Mouse (Mus musculus): ENCODE results near the gene Usp21.

Gene Usp21

DNA sequence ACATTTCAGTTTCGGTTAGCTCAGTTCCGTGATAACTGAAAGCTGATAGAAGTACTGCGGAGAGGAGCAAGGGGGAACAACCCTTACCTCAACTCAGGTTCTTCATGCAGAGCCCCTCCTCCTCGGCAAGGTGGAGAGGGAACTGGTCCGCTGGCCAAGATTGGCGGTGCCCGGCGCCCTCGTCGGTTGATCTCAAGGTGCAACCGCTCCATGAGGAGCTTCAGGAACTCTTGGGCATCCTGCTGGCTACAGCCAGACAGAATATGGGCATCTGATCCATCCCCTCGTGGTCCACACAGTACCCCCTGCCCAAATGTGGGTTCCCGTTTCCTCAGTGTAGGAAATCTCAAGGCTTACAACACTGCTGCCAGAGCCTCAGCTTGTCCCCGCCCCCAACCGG lies 3.3 kb downstream of the Usp21 start:
- DNase-seq (ENCODE audit: low spot score) = no peak

DNA sequence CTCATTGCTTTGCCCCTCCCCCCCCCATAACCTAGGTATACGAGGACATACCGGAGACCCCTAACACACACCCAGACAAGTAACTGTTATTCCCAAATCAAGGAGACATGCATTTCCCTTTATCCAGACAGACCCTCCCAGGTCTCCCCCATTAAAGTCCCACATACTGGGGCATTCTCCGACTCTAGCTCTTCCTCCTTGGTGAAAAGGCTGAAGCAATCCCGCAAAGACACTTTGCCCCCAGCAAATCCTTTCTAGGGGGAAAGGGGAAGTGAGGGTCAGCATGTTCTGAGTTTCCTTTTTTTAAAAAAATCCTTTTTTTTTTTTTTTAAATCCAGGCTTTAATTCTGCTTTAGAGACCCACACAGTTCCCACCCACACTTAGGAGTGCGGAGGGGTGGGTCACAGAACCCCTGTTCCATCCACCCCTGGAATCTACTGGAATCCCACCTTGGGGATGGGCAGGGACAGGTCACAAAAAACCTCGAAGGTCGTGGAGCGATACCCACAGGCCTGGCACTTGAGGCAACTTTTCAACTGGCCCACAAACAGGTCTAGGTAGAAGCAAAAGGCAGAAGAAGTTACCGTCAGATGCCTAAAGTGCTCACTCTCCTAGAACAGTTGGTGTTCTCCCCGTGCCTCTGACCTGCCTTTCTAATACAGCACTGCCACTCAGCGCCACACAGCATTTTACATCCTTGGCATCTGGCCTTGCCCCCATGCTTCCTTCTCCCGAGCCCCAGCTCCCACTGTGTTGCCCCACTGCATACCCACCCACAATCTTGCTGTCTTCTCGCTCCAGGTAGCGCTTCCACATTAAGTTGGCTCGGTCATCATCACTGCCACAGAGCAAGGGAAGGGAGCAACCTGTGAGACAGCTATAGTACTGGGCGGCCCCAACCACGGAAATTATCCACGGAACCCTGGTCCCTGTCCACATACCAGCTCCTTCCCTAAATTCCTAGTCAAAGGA lies 4.3 kb downstream of the Usp21 start:
- DNase-seq (ENCODE audit: low spot score) = no peak

DNA sequence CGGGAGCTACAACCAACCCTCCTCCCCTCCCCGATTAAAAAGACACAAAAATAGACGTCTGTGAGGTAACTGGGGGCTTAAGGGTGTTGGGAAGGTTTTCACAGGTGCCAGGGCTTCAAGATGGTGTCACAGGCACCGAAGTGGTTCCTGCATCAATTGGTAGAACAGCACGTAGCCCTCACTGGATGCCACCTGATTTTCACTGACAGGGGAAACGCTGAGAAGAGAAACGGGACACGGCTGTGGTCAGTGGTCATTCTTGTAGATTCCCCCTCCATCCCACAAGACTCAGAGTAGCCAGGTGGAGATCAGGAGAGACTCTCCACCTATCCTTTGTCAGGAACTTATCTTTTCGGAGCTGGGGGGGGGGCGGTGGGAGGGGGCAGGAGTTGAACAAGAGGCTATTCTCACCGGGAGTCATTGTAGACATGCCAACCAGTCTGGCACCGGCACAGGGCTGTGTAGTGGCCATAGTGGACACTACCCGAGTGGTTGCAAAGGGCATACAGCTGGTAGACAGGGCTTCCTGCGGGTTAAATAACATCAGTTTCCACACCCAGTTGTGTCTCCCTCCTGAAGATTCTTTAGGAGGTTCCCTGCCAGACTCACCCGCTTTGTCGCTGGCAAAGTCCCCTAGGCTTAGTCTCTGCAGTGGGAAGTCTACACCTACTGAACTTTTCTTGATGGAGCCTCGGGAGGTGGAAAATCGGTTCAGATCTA lies 5.5 kb downstream of the Usp21 start:
- no peak for DNase-seq (ENCODE audit: low spot score)

DNA sequence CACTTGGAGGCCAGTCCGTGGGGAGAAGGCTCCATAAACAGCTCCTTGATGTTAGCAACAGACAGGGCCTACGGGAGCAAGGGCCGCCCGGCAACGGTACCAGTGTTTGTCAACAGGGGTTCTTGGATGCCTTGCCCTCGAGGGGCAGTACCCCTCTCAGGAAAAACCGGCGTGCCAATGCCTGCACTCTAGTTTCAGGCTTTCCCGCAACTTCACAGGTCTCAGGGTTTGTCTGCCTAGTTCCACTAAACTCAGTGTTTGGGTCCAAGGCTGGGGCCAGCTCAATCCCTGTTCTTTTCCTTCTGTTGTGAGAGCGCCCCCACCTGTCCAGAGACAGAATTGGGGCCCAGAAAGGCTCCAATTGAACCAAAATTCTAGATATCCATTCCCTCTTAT lies 6.3 kb downstream of the Usp21 start:
- peak; percentile 75 for DNase-seq (ENCODE audit: low spot score)

DNA sequence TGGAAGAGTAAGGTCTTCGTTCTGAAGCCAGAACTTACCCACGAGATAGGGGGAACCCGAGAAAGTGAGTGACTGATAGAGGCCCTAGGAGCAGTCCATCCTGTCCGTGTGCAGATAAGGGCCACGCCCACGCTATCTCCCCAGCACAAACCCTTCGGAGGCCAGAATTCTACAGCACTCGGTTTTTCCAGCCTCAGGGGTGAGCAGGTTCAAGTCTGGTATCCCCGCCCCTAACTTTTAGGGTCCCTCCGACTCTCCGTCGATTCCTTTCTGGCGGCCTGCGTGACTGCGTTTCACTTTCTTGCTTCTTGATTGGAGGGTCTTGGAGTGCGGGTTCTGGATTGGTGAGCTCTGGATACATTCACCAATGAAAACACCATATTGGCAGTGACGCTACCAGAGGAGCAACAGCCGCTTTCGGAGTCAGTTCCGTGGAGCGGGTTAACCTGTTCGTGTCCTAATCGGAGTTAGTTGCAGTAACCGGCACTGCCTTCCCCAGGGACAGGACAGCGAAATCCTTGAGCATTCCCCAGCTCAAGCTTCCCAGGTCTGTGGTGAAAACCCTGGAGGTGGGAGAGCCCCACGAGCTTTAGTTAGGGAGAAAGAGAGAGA lies 6.8 kb downstream of the Usp21 start, which contains the start of gene Ppox:
Gene Ppox, minus strand, starts transcription at position 271 of the 612 bp plus-strand sequence.
- DNase-seq (ENCODE audit: low spot score) = peak; percentile 78

DNA sequence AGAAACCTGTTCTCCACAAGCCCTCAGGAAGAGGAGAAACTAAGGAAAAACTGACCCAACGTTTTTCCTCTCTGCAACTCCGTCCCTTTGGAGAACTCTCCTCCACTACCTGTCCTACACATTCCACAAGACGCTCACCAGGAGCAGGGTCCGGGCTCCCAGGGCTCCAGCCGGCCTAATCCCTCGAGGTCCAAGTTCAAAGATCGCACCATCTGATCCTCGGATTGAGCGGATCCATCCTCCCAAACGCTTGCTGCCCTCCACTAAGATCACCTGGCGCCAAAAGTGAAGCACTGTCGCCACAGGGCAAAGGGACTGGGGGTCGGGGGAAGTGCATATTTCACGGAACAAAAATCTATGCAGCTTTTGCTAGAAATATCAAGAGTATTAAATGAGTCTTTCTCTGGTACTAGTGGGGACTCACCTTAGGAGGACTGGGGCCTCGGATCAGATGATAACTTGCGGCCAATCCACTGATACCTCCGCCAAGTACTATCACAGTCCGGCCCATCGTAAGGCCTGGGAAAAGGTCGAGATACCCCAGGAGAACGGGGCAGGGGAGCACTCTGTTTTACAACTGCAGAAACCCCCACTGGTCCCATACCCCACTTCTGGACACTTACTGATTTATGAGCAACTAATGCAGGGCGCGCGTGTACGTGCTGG lies 7.4 kb downstream of the Usp21 start:
- DNase-seq (ENCODE audit: low spot score) = no peak

DNA sequence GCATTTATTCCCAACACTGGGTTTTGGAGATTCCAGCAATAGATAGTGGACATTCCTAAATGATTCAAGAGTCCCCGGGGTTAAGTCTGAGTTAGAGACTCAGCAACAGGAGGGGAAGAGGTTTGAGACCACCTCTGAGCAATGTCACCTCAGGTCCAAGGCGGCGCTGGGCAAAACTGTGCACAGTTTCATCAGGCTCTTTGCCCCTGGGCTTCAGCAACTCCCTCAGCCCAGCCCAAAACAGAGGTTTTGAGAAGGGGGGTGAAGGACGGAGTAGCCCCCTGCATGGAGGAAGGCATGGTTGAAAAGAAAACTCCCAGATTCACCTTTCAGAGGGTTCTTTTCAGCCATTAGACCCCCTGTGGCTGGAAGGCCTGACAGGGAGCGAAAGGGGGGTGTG lies 8.1 kb downstream of the Usp21 start:
- no peak for DNase-seq (ENCODE audit: low spot score)

DNA sequence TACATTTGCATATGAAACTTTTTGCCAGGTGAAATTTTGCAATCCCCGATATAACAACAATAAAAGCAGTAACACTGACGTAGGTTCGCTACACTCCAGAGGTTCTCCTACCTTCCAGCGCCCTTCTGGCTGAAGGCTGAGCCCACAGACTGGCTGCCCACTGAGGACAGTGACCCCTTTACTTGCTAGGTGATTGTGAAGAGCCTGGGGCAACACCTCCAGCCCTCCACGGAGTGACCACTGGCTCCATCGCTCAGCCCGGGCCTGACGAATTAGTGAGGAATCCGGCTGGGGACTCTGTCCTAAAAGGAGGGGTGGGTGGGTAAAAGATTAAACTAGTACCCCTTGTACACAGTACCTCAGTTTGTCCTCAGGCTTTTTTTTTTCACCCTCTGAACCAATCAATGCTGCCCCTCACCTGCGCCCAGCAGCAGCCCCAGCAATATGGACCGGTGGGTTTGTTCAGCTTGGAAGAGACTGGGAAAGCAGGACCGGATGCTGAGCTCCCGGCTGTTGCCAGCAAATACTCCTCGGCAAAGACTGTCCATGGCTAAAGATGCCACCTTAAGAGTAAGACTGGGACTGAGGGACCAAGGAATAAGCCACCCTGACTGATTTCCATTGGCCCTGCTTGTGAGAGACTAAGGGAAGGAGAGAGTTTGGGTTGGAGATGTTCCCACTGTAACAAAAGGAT lies 8.6 kb downstream of the Usp21 start:
- DNase-seq (ENCODE audit: low spot score) = no peak

DNA sequence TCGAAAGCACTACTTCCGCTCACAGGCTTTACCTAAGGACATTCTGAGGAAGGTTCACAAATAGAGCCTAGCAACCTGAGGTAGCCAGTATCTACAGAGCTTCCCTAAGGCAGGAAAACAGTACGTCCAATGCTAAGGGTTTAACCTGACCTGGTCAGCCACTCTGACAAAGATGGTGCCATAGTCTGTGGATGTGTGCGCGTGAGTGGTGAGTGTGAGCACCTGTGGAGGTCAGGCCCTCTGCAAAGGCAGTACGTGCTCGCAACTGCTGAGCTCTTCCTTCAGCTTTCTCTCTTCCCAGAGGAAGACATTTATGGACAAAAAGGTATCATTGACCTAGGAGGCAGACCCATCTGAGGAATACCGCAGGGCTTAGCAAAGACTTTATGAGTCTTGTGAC lies 9.4 kb downstream of the Usp21 start:
- DNase-seq (ENCODE audit: low spot score) = no peak

DNA sequence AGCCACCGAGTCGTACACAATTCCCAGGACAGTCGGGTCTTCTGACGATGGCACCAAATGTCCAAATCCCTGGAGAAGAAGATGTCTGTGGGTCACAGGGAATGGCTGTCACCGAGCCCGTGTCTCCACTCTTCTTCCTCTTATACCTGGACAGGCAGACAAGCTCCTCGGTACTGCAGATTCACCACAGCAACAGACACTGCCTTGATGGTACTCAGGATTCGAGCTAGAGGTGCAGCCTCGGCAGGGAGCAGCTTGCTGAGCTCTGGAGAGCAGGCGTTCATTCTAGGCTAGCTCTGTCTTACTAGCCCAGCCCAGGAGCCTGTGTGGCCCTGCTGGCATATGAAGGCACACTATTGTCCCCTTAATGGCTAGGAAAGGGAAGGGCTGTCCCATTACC lies 10.1 kb downstream of the Usp21 start:
- no peak for DNase-seq (ENCODE audit: low spot score)

DNA sequence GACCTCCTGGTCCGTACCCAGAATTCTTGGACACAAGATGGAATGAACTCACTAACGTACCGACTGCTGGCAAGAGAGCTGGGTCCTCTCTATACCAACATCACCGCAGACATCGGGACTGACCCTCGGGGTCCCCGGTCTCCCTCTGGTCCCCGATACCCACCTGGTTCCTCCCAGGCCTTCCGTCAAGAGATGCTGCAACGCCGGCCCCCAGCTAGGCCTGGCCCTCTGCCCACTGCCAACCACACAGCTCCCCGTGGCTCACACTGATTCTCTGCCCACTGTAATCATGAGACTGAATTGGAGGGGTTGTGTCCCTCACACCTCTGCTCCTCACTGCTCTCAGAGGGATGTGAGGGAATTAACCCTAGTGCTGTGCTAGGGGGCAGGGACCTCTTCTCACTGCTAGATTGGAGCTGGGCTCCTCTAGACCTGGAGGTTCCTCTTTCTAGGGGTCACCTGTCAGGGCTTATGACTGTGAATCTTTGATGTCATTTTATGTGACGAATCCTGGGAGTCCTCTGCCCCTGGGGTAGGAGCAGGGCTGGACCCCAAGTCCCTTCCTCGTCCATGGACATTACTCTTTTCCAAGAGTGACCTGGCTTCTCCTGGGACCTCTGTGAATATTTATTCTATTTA lies 11.6 kb downstream of the Usp21 start:
- no peak for DNase-seq (ENCODE audit: low spot score)

DNA sequence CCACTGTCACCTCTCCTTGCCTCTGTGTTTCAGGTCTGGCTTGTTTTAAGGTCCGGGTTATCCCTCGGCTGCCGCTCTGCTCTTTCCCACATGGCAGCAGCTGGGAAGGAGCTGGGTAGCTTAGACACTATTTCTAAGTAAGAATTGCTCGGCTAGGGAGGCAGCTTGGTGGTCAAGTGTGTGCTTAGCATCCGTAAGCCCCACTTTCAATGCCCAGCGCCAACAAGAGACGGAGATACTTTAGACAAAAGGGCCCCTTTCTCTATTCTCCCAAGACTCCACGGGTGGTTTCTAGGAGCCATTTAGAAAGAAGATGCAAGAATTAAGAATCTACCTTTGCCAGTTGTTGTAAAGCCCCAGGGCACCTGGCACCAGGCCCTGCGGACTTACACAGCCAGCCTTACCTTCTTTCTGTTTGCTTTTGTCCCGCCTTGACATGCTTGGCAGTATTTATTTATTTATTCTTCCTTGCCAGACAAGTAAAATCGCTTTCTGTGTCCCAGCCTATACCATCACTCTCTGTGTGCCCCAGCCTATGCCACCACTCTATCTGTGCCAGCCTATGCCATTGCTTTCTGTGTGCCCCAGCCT lies 12.6 kb downstream of the Usp21 start:
- no peak for DNase-seq (ENCODE audit: low spot score)

DNA sequence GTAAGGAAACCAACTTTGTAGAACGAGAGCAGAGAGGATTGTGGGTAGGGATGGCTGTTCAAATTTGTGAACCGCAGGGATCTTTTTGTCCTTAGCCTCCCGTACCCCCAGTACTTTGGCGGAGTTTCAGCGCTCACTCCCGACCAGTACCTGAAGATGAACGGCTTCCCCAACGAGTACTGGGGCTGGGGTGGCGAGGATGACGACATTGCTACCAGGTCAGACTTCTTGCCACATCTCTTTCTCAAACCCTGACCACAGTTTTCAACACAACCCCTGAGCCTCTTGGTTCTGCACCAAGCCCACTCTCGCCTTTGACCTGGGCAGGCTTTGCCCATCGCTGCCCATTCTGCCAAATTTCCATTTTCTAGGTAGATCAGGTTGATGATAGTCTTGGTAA lies 13.6 kb downstream of the Usp21 start:
- no peak for DNase-seq (ENCODE audit: low spot score)

DNA sequence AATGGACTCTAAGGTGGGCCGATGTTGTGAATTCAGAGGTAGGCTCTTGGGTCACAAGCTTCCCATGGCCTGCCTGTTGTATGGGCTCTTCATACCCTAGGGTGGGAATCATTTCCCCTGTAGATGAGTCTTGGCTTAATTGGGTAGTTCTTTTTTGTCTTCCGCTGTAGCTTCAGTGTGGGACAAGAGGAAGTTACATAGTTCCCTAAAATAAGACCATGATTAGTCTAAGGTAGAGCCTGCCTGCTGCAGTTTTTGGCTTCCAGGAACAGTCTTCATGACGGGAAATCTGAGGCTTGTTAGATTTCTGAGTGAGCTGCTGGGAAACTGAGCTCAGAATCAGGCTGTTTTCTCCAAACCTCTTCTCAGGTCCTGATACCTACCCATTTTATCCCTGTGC lies 15.7 kb downstream of the Usp21 start:
- no peak for DNase-seq (ENCODE audit: low spot score)

DNA sequence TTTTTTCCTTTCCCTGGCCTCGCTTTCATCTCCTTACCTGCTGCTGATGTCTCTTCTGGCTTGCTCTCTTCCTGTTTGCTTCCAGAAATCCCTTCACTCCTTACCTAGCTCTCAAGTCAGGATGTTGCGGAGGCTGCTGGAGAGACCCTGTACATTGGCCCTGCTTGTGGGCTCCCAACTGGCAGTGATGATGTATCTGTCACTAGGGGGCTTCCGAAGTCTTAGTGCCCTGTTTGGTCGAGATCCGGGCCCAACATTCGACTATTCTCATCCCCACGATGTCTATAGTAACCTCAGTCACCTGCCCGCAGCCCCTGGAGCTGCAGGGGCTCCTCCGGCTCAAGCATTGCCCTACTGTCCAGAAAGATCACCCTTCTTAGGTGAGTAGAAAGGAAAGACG lies 16.2 kb downstream of the Usp21 start:
- DNase-seq (ENCODE audit: low spot score) = no peak

DNA sequence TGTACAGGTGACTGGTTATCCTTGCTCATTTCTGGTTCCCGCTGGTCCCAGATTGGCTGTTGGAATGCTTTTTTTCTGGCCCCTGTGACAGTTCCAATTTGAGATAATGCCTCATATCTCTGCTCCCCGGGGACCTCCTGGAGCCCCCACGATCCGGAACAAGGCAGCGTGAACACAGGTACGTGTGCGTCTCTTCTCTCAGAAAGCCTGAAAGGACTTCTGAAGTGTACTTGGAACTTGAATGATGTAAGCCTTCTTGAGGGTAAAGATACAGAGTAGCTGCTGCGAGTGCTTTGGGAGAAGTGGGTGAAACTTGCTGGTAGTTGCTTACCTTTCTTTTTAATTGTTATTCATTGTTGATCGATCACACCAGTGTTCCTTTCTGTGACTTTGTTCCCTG lies 16.6 kb downstream of the Usp21 start:
- no peak for DNase-seq (ENCODE audit: low spot score)

DNA sequence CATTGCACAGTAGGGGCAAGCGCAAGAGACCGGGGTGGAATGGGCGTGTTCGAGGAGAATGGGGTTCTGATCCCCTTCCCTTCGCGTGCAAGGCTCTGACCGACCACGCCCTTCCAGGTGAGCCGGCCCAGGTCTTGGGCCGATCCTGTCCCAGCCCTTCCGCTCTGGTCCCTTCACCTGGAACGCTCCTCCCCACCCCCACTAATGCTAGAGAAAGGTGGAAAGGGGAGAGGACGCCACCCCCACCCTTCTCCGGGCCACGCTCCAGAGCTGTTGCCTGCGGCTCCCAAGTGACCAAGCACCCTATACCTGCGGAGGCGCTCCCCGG lies 17.3 kb downstream of the Usp21 start:
- DNase-seq (ENCODE audit: low spot score) = no peak

DNA sequence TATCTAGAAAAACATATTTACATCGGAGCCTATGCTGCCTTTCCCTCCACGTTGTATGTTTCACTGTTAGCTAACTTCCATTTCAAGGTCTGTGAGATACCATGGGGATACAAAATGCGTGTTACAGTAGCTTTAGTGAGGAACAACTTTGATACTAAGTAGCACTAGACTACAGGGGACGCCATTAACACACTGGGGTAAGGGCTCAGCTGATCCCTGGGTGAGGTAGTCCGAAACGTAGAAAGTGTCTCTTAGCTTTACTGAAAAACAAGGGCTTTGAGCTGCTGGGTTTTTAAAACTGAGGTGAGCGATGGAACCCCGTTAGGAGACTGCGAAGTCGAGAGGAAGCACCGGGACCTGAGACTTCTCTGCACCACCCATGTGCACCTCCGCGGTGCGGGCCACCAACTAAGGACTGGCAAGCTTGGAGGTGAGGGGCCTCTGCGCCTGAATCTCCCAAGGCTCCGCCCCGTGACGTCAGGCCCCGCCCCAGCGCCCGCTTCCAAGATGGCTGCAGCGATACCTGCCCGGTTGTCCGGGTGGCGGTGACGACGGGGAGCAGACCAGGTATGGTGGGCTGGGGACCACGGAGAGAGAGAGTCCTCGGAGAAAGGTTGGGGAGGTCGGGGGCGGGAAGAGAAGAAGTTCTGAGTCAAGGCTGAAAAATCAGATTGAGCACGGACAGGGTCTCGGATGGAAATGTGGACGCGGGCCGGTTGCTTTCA lies 17.8 kb downstream of the Usp21 start, which contains the start of gene B4galt3:
Gene B4galt3, plus strand, starts transcription at position 481 of the 725 bp plus-strand sequence.
- peak; percentile 97 for DNase-seq (ENCODE audit: low spot score)

DNA sequence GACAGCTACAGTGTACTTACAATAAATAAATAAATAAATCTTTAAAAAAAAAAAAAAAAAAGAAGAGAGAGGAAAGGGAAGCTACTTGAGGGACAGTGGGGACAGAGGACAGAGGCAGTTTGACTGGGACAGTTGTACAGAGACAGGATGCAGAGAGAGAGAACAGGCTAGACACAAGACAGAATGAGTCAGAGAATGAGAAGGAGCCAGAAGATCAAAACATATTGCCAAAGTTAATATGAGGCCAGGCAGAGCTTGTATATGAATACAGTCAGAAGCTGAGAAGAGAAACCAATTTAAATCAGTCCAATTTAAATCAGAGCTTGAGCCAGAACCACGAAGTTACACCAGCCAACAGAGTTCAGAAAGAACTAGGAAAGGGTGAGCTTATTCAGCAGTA lies 19.4 kb downstream of the Usp21 start:
- no peak for DNase-seq (ENCODE audit: low spot score)

All from ovary, postnatal 14 days (tissue).